Mouse (Mus musculus): ENCODE results near the gene Dennd5a.

The Dennd5a gene

DNA sequence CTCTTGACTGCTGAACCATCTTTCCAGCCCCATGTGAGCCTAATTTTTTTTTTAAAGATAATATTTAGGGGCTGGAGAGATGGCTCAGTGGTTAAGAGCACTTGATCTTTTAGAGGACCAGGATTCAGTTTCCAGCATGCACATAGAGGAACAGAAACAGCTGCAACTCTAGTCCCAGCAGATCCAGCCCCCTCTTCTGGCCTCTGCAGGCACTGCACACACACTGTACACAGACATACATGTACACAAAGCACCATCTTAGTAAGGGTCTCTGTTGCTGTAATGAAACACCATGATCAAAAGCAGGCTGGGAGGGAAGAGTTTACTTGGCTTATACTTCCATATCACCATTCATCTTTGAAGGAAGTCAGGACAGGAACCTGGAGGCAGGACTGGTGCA is 5.4 kb upstream of the Dennd5a start:
- no peak for DNase-seq (ENCODE audit: low spot score in 2 of 2)

- DNase-seq (ENCODE audit: low spot score in 2 of 2) = no peak
These were observed 3.4 kb upstream of the Dennd5a start for GRCm38 (mm10) chr7:109963707-109964106.

DNA sequence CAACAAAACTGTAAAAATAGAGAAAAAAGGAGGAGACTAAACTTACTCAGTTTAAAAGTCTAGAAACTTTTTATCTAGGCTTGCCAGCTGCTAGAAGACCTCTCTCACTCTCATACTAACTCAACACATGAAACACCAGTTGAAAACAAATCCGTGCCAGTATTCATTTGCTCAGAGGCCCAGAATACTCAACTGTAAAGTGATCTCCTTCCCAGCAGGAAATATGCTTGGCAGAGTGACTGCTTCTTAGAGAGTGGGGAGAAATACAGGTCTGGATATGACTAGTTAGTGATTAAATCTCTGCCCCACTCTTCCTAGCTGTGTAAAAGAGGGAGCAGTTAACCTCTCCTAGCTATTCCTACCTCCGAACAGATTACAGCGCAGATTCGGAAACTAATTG is 2.3 kb upstream of the Dennd5a start:
- DNase-seq (ENCODE audit: low spot score in 2 of 2) = no peak

- no peak for DNase-seq (ENCODE audit: low spot score in 2 of 2)
These were observed 1.3 kb upstream of the Dennd5a start for GRCm38 (mm10) chr7:109961570-109961969.

DNA sequence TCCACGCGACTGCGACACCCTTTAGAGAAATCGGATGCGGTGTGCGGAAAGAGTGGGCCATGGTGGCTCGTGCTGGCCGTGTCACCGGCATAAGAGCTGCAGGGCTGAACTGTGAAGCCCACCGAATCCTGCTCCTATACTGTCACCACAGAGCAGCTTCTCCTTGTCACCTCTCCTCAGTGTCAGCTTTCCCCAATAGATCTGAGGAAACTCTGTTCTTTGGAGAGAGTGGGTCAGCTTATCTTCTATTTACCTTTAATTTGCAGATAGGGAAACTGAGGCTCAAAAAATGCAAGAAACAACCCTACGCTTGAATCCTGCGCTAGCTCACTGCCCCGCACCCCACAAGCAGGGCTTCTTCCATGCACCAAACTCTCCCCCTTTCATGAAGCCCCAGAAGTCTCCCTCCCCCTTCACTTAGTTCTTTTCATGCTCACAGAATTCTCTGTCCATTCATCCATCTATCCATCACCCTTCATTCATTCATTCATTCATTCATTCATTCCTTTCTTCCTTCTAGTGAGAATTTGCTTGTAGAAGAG is 414 bp upstream of the Dennd5a start:
- no peak for DNase-seq (ENCODE audit: low spot score in 2 of 2)

DNA sequence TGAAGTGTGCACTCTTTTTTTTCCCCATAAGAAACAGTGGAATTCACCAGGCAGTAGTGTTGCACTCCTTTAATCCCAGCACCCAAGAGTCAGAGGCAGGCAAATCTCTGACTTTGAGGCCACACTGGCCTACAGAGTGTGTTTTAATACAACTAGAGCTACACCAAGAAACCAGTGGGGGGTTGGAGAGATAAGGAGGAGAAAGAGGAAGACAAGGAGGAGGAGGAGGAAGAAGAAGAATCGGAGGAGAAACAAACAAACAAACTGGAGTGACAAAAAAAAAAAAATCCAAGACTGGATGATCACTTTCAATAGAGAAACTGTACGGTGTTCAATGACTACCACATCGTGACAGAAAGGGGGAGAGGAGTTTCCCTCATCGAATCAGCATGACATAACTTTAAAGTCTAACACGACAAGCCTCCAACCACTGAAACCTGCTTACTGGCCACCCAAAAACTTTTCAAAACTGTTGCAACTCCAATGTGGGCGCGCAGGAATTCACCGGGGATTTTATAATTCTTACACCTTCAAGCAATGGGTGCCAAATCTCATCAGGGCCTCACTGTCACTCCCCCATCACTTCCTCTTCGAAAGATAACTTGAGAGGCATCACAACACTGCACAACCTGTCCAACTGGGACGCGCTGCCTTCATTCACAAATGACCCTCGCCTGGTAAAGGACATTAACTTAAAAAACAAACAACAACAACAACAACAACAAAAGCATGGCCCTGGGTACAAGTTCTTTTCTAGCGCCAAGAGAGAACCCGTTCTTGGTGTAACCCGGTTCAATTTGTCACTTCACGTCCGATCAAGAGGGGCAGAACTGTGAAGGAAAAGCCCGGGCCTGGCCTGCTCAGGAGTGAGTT is 1.2 kb downstream of the Dennd5a start:
- DNase-seq (ENCODE audit: low spot score in 2 of 2) = peak; percentile 16 to 68

DNA sequence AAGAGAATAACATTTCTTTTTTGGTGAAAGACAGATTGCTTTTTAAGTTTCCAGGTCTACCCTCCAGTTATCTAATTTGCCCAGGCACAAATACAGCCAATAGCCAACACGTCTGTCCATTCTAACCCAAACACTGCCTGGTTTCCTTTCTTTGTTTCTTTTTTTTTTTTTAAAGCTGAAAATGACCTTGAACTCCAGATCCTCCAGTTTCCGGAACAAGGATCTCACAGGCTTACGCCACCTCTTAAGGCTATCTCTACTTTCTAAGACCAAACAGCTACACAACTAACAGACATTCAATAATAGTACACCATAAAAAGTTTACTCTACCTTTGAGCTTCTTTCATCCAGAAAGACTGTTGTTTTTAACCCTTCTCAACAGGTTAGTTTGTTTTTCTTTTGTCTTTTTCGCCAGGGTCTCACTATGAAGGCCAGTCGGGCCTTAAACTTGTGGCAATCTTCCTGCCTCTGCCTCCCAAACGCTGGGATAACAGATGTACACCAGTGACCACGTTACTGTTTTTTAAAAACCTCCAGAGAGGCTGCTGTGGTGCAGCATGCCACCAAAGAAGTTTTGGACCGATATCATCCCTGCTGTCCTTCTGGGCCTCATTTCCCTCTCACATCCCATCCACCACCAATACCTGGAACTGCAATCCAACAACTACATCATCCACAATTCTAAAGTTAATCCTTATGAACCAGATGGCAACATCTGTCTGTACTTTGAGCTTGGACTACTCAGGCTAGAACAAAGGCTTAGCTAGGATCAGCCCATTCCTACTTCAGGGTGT is 2.1 kb downstream of the Dennd5a start:
- DNase-seq (ENCODE audit: low spot score in 2 of 2) = no peak

- no peak for DNase-seq (ENCODE audit: low spot score in 2 of 2)
These were observed 5.5 kb downstream of the Dennd5a start for GRCm38 (mm10) chr7:109954622-109955401.

GRCm38 (mm10) chr7:109951297-109951696 is 9.0 kb downstream of the Dennd5a start:
- no peak for DNase-seq (ENCODE audit: low spot score in 2 of 2)

- no peak for DNase-seq (ENCODE audit: low spot score in 2 of 2)
These were observed 15.7 kb downstream of the Dennd5a start for GRCm38 (mm10) chr7:109944421-109945034.

GRCm38 (mm10) chr7:109929628-109930027 is 30.6 kb downstream of the Dennd5a start:
- no peak for DNase-seq (ENCODE audit: low spot score in 2 of 2)

DNA sequence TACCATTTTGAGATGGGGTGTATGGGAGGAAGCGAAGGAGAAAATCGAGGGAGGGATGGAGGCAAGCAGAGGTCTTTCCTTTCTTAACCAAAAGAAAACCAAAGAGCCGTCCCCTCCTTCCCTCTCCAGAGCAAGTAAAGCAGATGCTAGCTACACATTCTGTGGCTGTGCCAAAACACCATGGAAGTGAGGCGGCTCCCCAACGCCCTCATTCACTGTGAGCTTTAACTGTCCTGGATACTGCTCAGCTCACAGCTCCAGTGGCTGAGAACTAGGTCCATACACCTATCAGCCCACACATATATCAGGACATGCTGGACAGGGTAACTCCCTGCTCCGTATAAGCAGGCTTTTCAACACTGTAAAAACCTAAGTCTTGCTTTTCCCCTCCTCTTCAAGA is 31.9 kb downstream of the Dennd5a start:
- DNase-seq (ENCODE audit: low spot score in 2 of 2) = no peak

GRCm38 (mm10) chr7:109924965-109925364 is 35.3 kb downstream of the Dennd5a start:
- DNase-seq (ENCODE audit: low spot score in 2 of 2) = no peak

DNA sequence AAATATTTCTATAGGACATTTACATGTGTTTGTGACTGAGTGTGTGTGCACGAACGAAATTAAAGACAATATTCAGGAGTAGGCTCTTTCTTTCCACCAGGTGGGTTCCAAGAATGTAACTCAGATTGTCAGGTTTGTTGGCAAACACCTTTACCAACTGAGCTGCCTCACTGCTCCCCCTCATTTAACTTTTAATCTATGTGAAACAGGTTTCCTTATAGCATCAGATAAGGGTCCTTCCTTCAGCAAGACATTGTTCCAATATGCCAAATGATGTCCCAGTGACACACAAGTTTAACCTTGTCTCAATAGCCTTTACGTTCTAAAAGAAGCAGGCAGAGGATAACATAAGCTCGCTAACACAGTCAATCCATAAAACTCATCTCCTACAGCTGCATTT is 37.4 kb downstream of the Dennd5a start:
- no peak for DNase-seq (ENCODE audit: low spot score in 2 of 2)

DNA sequence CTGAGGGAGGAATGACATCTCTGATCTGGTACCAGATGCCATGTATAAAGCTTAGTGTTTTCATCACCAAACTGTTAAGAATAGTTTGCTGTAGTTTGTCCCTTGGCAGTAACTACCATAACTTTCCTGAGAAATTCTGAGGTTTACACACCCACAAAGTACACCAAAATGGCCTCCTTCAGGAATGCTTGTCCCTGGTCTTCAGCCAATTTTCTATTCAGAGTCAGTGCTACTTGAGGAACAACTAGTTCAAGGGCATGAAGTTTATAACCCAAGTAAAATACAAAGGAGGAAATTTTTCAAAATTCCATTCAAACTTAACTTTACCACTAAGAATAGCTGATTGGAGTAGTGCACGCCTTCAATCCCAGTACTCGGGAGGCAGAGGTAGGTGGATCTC is 54.1 kb downstream of the Dennd5a start:
- no peak for DNase-seq (ENCODE audit: low spot score in 2 of 2)

DNA sequence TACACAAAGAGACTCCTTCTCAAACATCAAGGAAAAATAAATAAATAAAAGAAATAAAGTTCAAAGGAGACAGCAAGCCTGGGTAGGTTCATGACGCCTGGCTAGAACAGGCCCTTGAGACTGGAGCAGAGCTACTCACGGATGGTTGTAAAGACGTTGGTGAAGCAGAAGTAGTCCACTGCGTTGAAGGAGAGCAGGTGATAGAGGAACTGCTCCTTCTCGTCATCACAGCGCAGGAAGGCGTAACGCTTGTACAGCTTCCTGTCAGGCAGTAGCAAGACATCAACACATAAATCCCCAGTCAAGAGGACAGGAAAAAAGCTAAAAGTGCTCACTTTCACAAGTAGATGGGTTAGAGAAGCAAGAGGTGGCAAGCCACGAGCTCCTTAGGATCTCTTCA is 59.3 kb downstream of the Dennd5a start:
- no peak for DNase-seq (ENCODE audit: low spot score in 2 of 2)

DNA sequence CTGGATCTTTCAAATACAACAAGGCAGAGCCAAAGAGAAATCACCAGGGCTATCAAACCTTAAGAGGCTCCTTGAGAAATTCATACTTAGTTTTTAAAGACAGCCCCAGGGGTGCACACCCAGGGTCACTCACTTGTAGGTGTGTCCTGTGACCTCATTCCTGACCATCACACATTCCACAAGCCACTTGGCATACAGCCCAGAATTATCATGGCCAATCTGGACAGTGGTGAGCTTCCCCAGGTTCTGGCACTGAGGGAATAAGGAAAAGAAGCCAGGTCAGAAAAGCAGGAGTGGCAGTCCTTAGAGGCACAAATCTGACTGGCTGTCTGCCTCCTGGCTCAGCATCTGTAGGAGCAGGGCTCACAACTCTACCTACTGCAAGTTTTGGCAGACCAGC is 61.4 kb downstream of the Dennd5a start:
- no peak for DNase-seq (ENCODE audit: low spot score in 2 of 2)

DNA sequence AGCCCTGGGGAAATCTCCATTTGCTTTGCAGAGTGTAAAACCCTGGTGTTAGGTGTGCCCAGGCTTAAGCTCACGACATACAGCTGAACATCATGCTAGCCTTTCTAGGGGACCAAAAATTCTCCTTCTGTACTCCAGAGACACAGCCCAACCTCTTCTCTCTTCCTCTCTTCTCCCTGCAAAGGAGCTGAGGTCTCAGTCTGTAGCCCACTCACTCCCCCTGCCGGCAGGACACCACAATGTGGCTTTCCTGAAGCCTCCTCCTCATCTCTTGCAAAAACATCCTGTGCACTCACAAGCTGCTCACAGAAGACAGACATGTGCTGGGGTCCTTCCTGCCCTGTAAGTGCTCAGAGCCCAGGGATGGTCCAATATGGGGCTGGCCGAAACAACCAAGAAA is 67.7 kb downstream of the Dennd5a start:
- peak; percentile 68 to 82 for DNase-seq (ENCODE audit: low spot score in 2 of 2)

DNA sequence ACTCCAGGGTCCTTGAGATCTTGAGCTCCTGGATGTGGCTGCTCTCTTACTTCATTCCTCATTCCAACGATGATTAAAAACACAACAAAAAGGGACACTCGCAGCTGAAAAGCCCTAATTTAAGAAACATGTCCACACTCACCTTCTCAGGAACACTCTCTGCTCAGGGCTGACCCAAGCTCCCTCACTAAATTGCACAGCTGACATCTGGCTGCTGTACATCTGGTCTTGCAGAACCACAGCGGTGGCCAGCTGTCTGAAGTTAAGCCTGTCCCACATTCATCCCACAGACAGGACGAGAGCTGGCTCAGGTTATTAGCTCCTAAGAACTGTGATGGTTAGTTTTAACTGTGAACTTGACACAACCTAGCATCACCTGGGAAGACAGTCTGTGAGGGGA is 68.5 kb downstream of the Dennd5a start:
- peak in 1 of 2 experiments; percentile 45 for DNase-seq (ENCODE audit: low spot score in 2 of 2)

- DNase-seq (ENCODE audit: low spot score in 2 of 2) = no peak
These were observed 70.0 kb downstream of the Dennd5a start for GRCm38 (mm10) chr7:109890256-109890655.

GRCm38 (mm10) chr7:109889300-109889699 is 71.0 kb downstream of the Dennd5a start:
- peak in 1 of 2 experiments; percentile 51 for DNase-seq (ENCODE audit: low spot score in 2 of 2)

Measured in spleen, postnatal 4 days (tissue).